Mouse (Mus musculus) liver, postnatal 0 days (tissue): ENCODE results near the gene Sos2. TPM values are rescaled to one million over a fixed set of nuclear protein-coding genes. Genes with fewer than 3 reads are reported as not detected.

ENCODE experiments used
- ATAC-seq: fragments of 200-750 bp; cut with Nextera tagmentation; 2 replicates; pipeline ENCODE4 v1.8.0; 2017; ENCODE audit warnings: mild to moderate bottlenecking, moderate library complexity
- DNase-seq: peaks from one replicate; pipeline ENCODE4 v3.0.0-alpha.2; 2016
- H3K27ac ChIP-seq: fragments of 300-500 bp; sonication (generic); 2 replicates; pipeline ENCODE4 v1.5.1; 2014; ENCODE audit warnings: antibody characterized with exemption, moderate library complexity, mild to moderate bottlenecking, low read depth
- H3K27me3 ChIP-seq: fragments of 300-500 bp; sonication (generic); 2 replicates; pipeline ENCODE4 v1.6.1; 2014; ENCODE audit warnings: low read length, control low read depth, mixed read lengths; ENCODE audit not compliant: insufficient read depth
- H3K36me3 ChIP-seq: fragments of 300-500 bp; sonication (generic); replicated peaks from 2 replicates; pipeline ENCODE4 v1.6.1; 2014; ENCODE audit warnings: mild to moderate bottlenecking, control low read depth, low read length, moderate library complexity, mixed read lengths; ENCODE audit not compliant: insufficient read depth
- H3K4me1 ChIP-seq: fragments of 300-500 bp; sonication (generic); 2 replicates; pipeline ENCODE4 v1.6.1; 2014; ENCODE audit warnings: antibody characterized with exemption, mild to moderate bottlenecking, control low read depth; ENCODE audit not compliant: insufficient read depth
- H3K4me2 ChIP-seq: fragments of 300-500 bp; sonication (generic); 2 replicates; pipeline ENCODE4 v1.6.1; 2014; ENCODE audit warnings: low read depth, mild to moderate bottlenecking, low read length, moderate library complexity, mixed read lengths
- H3K4me3 ChIP-seq: fragments of 300-500 bp; sonication (generic); 2 replicates; pipeline ENCODE4 v1.5.1; 2014; ENCODE audit warnings: low read depth, low read length
- H3K9ac ChIP-seq: fragments of 300-500 bp; sonication (generic); replicated peaks from 2 replicates; pipeline ENCODE4 v1.6.1; 2014; ENCODE audit warnings: mild to moderate bottlenecking, moderate library complexity
- H3K9me3 ChIP-seq: fragments of 300-500 bp; sonication (generic); 2 replicates; pipeline ENCODE4 v1.6.1; 2016; ENCODE audit warnings: mild to moderate bottlenecking, control low read depth, low read length, mixed read lengths
- CTCF ChIP-seq: sonication (generic); IDR thresholded peaks from 2 replicates; pipeline ENCODE4 v1.5.1; 2016; ENCODE audit warnings: antibody characterized with exemption, low read depth
- EP300 ChIP-seq: IDR thresholded peaks from 2 replicates; pipeline ENCODE4 v1.6.1; 2016; ENCODE audit warnings: antibody characterized with exemption, low read depth, mild to moderate bottlenecking
- WGBS: fragments of 180-500 bp; shearing (Covaris S2); extraction: QIAGEN DNeasy Blood & Tissue Kit; methylation state at CpG from one replicate; pipeline ENCODE4 v1.1.7; 2014; ENCODE audit not compliant: insufficient replicate concordance; 5-methylcytosine and 5-hydroxymethylcytosine counted together
- microRNA-seq: library from miRNA; unstranded; fragments of <30 nt; microRNA quantifications from one replicate; pipeline ENCODE4, GENCODE M21; 2016
- polyA plus RNA-seq: library from polyadenylated mRNA; unstranded; fragments of >200 nt; fragmentation: Nextera tagmentation; extraction: Ambion mirVana; gene quantifications from 2 replicates; pipeline ENCODE4 v1.2.1, GENCODE M21; 2015

The Sos2 gene
- polyA plus RNA-seq, 1 experiment from 2014 or later: 3.5 TPM

DNA sequence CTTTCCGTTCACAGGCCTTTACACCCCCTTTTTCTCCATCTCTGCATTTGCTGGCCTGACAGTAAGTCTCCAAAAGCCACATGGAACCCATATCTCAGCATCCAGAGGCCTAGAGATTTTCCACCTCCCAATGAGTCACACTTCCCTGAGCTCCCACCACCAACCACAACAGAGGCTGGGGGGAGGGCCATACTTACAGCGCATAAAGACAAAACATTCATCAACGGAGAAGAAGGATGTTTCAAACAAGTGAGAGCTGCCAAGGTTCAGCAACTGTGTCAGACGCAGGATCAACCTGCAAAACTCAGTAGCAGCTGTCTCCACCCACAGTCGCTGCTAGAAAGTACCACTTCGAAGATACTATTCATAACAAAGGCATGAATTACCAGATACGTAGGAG is 142.3 kb downstream of the Sos2 start:
- no peaks in the 10 kb centered on the region for H3K36me3 ChIP-seq
- no peak for TF ChIP-seq CTCF
- no peak for TF ChIP-seq EP300
- WGBS: 41% methylated on average over 7 of the region's 7 CpGs
- no peak for ATAC-seq
- no peak overlapping the region for H3K9ac ChIP-seq
- H3K27ac ChIP-seq: peak overlapping the region; percentile 95; the same call in 1 of the 2 replicates
- H3K4me1 ChIP-seq: peaks cover 43% of the 10 kb centered on the region
- no peak overlapping the region for H3K4me3 ChIP-seq
- H3K9me3 ChIP-seq: no peaks in the 10 kb centered on the region
- DNase-seq: no peak
- no peak overlapping the region for H3K4me2 ChIP-seq
- H3K27me3 ChIP-seq: no peaks in the 10 kb centered on the region

DNA sequence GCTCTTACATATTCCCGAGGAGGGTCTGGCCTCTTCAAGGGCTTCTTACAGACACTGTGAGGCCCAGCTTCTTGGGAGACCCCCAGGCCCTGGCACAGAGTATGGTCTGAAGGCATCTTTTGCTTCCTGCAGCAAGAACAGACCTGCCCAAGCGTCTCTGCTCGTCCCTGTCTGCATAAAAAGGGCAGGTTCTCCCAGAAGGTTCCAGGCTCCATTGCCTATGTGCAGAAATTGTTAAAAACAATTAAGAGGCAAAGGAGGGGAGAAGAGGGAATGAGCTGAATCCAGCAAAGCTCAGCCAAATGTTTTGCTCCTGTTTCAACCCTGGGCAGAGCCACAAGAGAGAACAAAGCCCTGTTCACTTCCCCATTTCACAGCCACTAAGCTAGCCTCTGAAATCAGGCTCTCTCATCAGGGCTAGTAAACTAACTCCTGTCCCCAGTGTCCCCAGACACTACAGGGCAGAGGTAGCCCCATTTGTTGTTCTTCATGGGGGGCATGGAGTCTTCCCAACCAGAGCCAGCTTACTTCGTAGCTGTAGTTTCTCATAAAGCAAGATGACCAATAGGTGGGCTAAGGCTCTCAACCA is 143.2 kb downstream of the Sos2 start:
- no peak for DNase-seq
- peak overlapping the region; percentile 61 for H3K9ac ChIP-seq

DNA sequence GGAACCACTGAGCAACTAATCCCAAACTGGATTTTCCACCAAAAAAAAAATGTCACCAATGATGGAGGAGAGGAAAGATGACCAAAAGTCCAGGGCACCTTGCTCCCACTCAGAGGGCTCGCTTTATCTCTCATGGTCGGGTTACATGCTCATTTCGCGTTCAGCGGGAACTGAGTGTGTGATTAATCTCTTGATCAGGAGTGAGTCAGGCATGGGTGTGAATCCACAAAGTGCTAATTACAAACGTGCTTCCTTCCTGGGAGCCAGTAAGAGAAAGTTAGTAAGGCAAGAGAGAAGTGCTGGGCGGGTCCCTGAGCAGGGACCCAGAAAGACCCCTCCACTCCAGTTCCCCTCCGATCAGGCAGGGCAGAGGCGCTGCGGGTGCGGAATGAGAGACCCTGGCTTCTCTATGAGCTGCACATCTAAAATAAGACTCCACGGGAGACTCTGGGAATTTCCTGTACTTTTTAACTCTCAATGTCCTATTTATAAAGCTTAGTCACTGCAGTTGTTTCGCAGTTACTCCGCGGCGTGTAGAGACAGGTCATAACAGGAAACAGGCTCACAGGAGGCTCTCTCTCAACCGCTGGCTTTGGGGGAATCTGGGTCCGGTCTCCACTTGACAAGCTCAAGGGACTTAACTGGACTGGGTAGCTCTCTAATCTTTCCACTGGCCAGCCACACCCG is 143.8 kb downstream of the Sos2 start:
- 3% methylated on average over 19 of the region's 19 CpGs for WGBS
- peak; percentile 49 for DNase-seq
- Histone ChIP-seq H3K4me1 (peaks cover 46% of the 10 kb centered on the region), H3K36me3 (no peaks in the 10 kb centered on the region), H3K27me3 (no peaks in the 10 kb centered on the region), H3K27ac (peak overlapping the region; percentile 95), H3K4me2 (peak overlapping the region; percentile 71), H3K4me3 (peak overlapping the region; percentile 24), H3K9ac (peak overlapping the region; percentile 61), H3K9me3 (no peaks in the 10 kb centered on the region)
- ATAC-seq: peak; percentile 51
- TF ChIP-seq EP300 (no peak), CTCF (no peak)

More for the DNA sequence above, 143.2 kb downstream of the Sos2 start:
- no peaks in the 10 kb centered on the region for H3K27me3 ChIP-seq
- H3K9me3 ChIP-seq: no peaks in the 10 kb centered on the region
- H3K4me3 ChIP-seq: no peak overlapping the region
- WGBS: 27% methylated on average over 4 of the region's 4 CpGs
- H3K4me2 ChIP-seq: peak overlapping the region; percentile 71
- H3K36me3 ChIP-seq: no peaks in the 10 kb centered on the region
- no peak for ATAC-seq
- peaks cover 43% of the 10 kb centered on the region for H3K4me1 ChIP-seq
- peak overlapping the region; percentile 95 for H3K27ac ChIP-seq
- TF ChIP-seq CTCF (no peak), EP300 (no peak)

DNA sequence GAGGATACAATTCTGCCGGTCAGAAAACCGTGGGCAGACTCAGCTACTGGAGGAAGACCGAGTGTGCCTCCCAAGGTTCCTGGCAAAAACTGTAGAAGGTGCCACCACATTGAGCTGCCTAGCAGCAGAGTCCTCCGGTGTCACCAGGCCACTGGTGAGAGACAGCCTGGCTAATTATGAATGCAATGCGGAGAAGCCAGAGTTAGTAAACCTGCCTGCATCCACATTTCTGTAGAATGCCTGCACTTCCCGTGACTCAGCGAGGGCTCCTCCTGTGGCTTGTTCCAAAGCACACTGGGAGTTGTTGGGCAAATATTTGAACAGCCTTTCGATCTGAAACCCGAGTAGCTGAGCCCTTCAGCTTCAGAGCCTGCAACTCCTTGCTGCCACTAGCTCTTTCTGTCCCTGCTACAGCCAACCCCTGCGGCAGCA is 144.4 kb downstream of the Sos2 start:
- Histone ChIP-seq H3K27ac (peak overlapping the region; percentile 95), H3K27me3 (no peaks in the 10 kb centered on the region), H3K9ac (peak overlapping the region; percentile 61), H3K4me2 (peak overlapping the region; percentile 71), H3K36me3 (no peaks in the 10 kb centered on the region), H3K9me3 (no peaks in the 10 kb centered on the region), H3K4me3 (peak overlapping the region; percentile 24; the same call in 1 of the 2 replicates), H3K4me1 (peaks cover 48% of the 10 kb centered on the region)
- ATAC-seq (peak; percentile 75), DNase-seq (peak; percentile 60)
- TF ChIP-seq EP300: no peak
- TF ChIP-seq CTCF: peak; percentile 16; the same call in 1 of the 2 replicates
- WGBS: 11% methylated on average over 10 of the region's 10 CpGs

DNA sequence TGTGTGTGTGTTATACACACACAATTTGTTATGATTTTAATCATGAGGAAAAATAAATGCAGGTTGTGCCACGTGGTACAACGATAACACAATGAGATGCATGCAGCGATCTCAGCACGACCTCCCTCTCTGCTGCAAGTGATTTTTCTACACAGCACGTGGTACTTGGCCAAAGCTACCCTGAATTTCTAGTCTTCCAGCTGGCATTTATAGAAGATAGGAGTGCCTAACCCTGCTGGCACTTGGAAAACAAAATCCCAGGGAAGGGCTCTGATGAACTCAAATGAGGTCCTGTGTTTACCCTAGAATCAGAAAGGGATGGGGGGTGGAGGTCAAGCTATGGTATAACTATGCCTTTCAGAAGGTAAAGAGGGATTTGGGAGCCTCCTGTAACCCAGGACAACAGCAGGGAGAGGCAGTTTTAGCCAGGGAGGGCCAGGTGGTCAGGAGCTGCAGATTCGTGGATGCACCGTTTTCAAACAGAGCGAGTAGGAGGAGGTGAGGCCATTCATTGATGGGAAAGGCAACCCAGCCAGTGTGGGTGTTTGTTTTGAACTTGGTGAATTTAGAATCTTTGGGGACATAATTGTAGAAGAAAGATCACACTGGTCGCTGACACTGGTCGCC is 144.9 kb downstream of the Sos2 start:
- H3K4me1 ChIP-seq: peaks cover 48% of the 10 kb centered on the region
- peak overlapping the region; percentile 95 for H3K27ac ChIP-seq
- no peak for DNase-seq
- peak overlapping the region; percentile 61; the same call in 1 of the 2 replicates for H3K9ac ChIP-seq
- WGBS: 63% methylated on average over 10 of the region's 10 CpGs
- TF ChIP-seq CTCF: no peak
- TF ChIP-seq EP300: no peak
- H3K36me3 ChIP-seq: no peaks in the 10 kb centered on the region
- no peaks in the 10 kb centered on the region for H3K9me3 ChIP-seq
- H3K4me3 ChIP-seq: peak overlapping the region; percentile 24; the same call in 1 of the 2 replicates
- H3K4me2 ChIP-seq: peak overlapping the region; percentile 71
- ATAC-seq: no peak
- H3K27me3 ChIP-seq: no peaks in the 10 kb centered on the region

Small RNA genes lying within 50 kb of the gene (microRNA-seq; reads per million reads assigned to microRNA genes)
- gene Gm23018: not detected

Other genes starting within 250 kb of the Sos2 start
- gene Vcpkmt, start 98.8 kb downstream of the Sos2 start, polyA plus RNA-seq: 7.0 and 9.1 TPM in 2 replicates
- 10.4 and 10.5 TPM in 2 replicates for gene L2hgdh, start 43.0 kb upstream of the Sos2 start, polyA plus RNA-seq
- gene Atp5s, start 43.1 kb upstream of the Sos2 start, polyA plus RNA-seq: 18.3 and 20.3 TPM in 2 replicates
- 1.8 and 2.2 TPM in 2 replicates for gene Cdkl1, start 109.4 kb upstream of the Sos2 start, polyA plus RNA-seq
- 1.0 and 1.1 TPM in 2 replicates for gene Atl1, start 210.8 kb upstream of the Sos2 start, polyA plus RNA-seq
- gene Map4k5, start 211.3 kb upstream of the Sos2 start, polyA plus RNA-seq: 11.7 and 11.8 TPM in 2 replicates